Mouse (Mus musculus) layer of hippocampus, postnatal 10 days (tissue): ENCODE results near the gene Setd7. TPM values are rescaled to one million over a fixed set of nuclear protein-coding genes. Genes with fewer than 3 reads are reported as not detected.
"Not testable (repeated sequence)": the region's sequence is repeated elsewhere in the genome, so short reads cannot be mapped to it uniquely, and the experiment has no call there.

Experiments used
- DNase-seq, 2 experiments: peaks; one replicate each; pipeline ENCODE4 v3.0.0; 2021; ENCODE audit warnings: low spot score in 2 of 2
- long read RNA-seq: library from polyadenylated mRNA; stranded (forward); transcript quantifications from one replicate; pipeline ENCODE4 v2.0.0, GENCODE M21; 2023
- total RNA-seq, 2 experiments: library from RNA; stranded (reverse); gene quantifications; 2 replicates each; pipeline ENCODE4 v1.2.3; 2021

Setd7 gene
- total RNA-seq, result 10 to 100 TPM; 56.2 to 62.3 TPM
- long read RNA-seq, full-length matches to known transcripts, result 1 of 47 reads
- long read RNA-seq, partial matches to known transcripts, result 0 of 47 reads
- long read RNA-seq, other reads (novel, unspliced or antisense), result 46 of 47 reads

- peak; percentile 79 to 82 for DNase-seq
Observed at GRCm38 (mm10) chr3:51560511-51561108, at the start of gene Setd7. Gene Setd7 (minus strand): TSS chr3:51560879.

GRCm38 (mm10) chr3:51604489-51604888 lies 43.8 kb upstream of the Setd7 start:
- DNase-seq, result no peak

- DNase-seq, result peak; percentile 81 to 82
Observed at GRCm38 (mm10) chr3:51603705-51604291, 43.1 kb upstream of the Setd7 start.

- no peak for DNase-seq
Observed at GRCm38 (mm10) chr3:51601461-51601860, 40.8 kb upstream of the Setd7 start.

DNA sequence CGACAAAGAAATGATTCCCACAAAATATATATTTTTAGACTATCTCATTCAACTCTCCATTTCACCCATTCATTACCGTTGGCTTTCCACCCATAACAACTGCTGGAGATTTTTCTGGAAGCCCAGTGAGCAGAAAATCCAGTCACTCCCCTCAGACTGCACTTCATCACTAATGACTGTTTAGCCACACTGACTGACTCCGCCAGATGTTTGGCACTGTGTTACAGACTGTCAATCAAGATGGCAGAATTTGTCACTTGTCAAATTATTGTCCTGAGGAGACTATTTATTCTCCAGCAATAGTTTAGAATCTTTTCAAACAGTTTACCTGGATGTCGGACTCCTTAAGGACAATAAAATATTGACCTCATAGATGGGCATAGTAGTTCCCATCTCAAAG lies 40.0 kb upstream of the Setd7 start:
- no peak for DNase-seq

DNA sequence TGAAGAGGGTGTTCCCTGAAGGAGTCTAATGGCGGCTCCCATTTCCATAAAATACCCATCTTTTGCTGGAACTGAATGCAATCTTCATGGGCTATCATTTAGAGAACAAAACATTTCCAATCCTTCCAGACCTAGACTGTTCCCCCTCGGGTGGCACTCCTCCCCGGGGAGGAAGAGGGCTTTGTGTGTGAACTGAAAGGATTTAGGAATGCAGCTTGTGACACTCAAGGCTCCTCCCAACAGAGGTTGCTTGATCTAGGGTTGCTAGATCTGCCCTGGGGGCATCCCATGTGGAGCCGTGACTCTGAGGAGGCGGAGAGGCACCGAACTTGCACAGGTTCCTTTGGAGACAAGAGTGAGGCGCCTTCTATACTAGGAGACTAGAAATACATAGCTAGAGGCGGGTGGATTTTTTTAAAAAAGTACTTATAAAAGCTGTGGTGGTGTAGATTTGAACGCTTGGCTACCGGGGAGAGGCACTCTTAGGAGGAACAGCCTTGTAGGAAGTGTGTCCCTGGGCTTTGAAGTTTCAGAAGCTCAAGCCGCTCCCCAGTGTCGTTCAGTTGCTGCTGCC lies 38.5 kb upstream of the Setd7 start:
- no peak for DNase-seq

DNA sequence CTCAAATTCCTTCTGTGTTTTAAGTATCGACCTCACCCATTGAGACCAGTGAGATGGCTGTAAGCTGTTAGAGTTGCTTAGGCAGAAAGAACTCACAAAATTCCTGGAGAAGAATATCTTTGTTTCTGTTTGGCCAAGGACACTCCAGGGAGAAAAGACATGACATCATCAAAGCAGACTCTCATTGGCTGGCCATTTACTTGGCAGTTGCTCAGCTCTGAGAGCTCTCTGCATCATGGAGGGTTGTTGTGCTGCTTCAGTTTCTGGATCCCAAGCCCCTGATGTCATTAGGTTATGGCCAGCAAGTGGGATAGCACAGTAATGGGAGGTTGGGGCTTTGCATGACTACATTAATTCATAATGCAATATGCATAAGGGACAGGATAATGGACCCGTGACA lies 35.9 kb upstream of the Setd7 start:
- no peak for DNase-seq

DNA sequence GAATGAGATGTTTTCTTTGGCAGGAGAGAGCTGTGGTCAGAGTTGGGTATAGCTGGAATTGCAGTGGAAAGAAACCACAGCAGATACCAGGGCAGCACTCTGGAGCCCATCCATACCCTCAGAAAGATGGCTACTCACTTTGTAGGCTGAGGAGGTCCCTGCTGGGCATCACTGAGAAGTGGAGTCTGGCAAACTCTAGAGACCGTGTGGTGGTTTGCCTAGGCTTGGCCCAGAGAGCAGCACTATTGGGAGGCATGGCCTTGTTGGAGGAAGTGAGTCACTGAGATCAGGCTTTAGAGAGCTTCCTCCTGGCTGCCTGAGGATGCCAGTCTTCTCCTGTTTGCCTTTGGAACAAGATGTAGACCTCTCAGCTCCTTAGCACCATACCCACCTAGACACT lies 32.8 kb upstream of the Setd7 start:
- no peak for DNase-seq

- DNase-seq, result no peak
Observed at GRCm38 (mm10) chr3:51591591-51591990, 30.9 kb upstream of the Setd7 start.

- no peak for DNase-seq
Observed at GRCm38 (mm10) chr3:51590207-51590892, 29.7 kb upstream of the Setd7 start.

DNA sequence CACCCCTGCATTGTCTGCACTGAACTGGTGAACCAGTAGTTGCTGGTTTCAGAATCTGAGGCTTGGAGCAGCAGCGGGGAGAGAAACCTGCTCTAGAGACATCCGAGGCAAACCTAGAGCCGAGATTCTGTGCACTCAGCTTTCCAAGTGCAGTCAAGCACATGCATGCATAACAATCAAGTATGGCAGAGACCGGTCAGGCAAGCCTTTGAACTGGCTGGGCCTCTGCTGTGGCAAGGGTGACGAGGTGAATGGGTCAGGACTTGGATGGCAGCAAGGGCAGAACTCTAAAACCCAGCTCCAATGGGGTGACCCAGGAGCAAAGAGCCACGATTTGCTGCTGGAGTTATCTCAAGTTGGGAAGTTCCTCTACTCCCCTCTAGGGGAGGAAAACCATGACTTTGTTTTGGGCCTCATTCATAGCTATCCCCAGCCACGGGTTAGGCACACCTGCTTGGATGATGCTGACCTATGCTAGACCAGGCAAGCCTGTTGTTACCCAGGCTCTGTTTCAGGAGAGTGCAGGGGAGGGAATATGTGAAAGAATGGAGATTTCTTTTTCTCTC lies 27.1 kb upstream of the Setd7 start:
- DNase-seq, result no peak

DNA sequence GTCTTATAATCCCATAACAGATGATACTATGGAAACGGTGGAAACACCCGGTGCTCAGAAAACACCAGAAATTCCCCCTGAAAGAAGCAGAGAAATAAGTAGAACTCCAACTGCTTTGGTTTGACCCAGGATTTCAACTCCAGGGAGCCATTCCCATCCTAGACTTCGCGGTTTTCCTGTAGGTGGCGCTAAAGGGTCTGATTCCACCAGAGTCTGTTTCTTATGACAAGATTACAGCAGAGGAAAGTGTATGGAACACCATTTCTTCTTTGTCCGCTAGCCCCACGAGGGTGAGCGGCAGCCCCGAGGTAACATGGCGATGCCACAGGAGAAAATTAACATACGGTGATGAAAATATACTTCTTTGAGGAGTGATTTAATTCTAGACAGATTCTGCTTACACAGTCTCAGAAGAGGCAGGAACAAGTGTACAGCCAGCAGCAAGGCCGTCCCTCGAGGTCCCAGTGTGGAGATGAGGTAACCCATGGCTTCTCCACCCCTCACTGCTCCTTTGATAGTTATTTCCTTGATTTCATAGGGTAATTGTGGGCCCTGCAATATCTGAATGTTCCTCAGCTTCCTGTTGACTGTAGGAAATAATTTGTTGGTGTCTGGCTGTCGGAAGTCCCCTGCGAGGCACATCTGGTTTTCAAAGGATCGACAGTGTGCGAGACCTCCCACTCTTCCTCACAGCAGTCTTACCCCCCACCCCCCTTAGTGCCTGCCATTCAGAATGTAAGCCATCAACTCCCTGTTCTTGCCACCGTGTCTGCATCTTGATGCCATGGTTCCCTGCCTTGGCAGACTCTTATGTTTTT lies 23.1 kb upstream of the Setd7 start:
- DNase-seq, result peak; percentile 86 to 88

DNA sequence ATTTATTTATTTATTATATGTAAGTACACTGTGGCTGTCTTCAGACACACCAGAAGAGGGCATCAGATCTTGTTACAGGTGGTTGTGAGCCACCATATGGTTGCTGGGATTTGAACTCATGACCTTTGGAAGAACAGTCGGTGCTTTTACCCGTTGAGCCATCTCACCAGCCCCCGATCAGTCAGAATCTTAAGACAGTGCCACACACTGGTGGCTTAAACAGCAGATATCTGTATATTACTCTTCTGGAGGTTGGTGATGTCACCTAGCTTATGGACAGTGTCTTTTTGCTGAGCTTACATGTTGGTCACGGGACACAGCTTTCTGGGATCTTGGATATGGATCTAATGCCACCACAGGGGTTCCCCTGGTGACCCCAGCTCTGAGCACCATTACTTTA lies 18.6 kb upstream of the Setd7 start:
- not testable (repeated sequence) for DNase-seq

- no peak for DNase-seq
Observed at GRCm38 (mm10) chr3:51577816-51578749, 17.4 kb upstream of the Setd7 start.

- no peak for DNase-seq
Observed at GRCm38 (mm10) chr3:51577359-51577758, 16.7 kb upstream of the Setd7 start.

DNA sequence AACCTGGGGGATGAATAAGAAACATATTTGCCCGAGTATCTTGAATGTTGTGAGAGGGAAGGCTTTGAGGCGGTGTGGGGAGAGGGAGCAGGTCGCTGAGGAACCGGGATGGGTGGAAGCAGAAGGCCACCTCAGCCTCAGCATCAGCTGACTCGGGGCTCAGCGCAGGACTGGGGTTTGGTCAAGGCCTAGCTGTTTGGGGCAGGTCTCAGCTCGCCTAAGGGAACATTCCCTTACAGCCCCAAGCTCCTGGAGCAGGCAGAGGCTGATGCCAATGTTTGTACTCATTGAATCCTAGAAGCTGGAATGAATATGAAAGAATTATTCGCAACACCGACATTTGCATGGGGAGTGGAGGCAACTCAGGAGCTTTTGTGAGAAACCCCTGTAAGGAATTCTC lies 13.2 kb upstream of the Setd7 start:
- DNase-seq, result no peak

DNA sequence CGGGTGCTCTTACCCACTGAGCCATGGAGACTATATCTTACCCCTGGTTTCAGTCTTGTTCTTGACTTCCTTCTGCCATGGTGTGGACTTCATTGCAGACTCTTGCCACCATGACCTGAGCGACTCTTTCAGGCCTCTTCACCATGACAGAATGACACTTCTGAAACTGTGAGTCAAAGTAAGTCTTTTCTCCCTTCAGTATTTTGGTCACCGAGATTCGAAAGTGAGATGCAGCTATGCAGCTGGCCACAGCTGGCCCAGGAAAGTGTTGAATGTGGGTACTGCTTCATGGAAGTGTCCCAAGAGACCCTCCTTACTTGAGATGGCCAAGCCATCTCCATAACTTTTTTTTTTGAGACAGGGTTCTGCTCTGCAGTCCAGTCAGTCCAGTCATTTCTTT lies 9.5 kb upstream of the Setd7 start:
- no peak for DNase-seq

DNA sequence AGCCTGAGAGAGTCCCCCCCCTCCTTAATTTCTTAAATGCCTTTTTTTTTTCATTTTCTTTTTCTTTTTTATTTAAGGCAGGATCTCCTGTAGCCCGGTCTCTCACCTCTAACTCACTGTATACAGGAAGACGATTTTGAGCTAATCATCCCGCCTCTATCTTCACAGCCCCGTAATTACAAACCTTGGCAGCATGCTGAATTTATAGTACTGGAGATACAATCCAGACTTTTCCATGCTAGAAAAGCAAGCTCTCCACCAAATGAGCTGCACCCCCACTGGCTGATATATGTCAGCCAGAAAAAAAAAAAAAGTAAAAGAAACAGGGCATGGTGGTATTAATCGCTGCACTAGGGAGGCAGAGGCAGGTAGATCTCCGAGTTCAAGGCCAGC lies 1.3 kb upstream of the Setd7 start:
- DNase-seq, result no peak

DNA sequence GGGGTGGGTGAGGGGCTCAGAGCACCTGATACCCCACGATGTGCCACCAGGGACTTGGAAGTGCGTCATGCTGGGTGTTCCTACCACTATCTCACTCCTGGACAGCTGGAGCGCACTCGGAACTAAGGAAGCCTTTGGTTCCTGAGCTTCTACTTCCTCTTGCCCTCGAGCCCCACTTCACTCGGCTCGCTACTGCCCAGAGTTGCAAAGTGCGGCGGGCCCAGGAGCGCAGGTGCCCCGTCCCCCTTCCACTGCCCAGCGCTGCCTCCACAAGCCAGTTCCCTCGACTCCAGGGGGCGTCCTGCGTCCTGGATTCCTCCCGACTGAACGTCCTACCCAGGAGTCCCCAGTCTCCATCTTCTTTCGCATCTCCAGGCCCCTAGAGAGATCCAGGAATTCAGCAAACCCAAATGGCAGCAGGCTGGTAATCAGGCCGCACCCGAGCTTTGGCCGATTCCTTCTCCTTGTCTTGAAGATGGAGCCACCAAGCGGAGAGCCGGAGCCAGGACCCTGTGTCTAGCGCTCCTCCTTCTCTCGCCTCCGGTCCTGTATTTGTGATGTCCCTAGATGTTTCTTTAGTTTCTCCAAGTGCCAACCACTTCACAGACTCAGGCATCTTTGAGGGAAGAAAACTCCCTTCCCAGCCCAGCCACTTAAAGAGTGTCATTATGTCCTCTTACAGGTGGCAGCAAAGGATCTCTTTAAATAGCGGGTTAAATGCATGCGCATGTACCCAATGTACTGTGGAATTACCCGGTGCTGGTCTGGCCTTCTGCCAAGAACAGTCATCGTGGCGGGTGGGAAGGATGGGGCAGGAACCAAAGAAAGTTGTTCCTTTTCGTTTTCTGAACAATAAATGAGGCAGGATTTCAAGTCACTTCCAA lies 672 bp upstream of the Setd7 start:
- DNase-seq, result peak; percentile 64 to 73
